Mouse (Mus musculus) forebrain, embryonic 15.5 days (tissue): ENCODE measurements at regions not wholly inside any gene's neighbourhood (a gene's known extent, or its start where the extent isn't known, plus 50 kb on each side); places are given as distances from the start of the nearest gene placed in this dataset.
"Not testable (repeated sequence)": the region's sequence is repeated elsewhere in the genome, so short reads cannot be mapped to it uniquely, and the experiment has no call there.

Experiments
- ATAC-seq: fragments of 200-750 bp; cut with Nextera tagmentation; replicated peaks from 2 replicates; pipeline ENCODE4 v1.8.0; 2017; ENCODE audit warnings: mild to moderate bottlenecking, moderate TSS enrichment, moderate library complexity
- H3K27ac ChIP-seq: fragments of 300-500 bp; sonication (generic); replicated peaks from 2 replicates; pipeline ENCODE4 v1.5.1; 2015; ENCODE audit warnings: mild to moderate bottlenecking, inconsistent platforms
- H3K27me3 ChIP-seq: fragments of 300-500 bp; sonication (generic); 2 replicates; pipeline ENCODE4 v1.6.1; 2015; ENCODE audit warnings: inconsistent platforms
- H3K36me3 ChIP-seq: fragments of 300-500 bp; sonication (generic); 2 replicates; pipeline ENCODE4 v1.6.1; 2015; ENCODE audit warnings: mild to moderate bottlenecking, inconsistent platforms
- H3K4me1 ChIP-seq: fragments of 300-500 bp; sonication (generic); 2 replicates; pipeline ENCODE4 v1.6.1; 2015; ENCODE audit warnings: inconsistent platforms
- H3K4me2 ChIP-seq: fragments of 300-500 bp; sonication (generic); replicated peaks from 2 replicates; pipeline ENCODE4 v1.6.1; 2015; ENCODE audit warnings: mild to moderate bottlenecking, inconsistent platforms
- H3K4me3 ChIP-seq: fragments of 300-500 bp; sonication (generic); 2 replicates; pipeline ENCODE4 v1.5.1; 2015; ENCODE audit warnings: mild to moderate bottlenecking, inconsistent platforms
- H3K9ac ChIP-seq: fragments of 300-500 bp; sonication (generic); replicated peaks from 2 replicates; pipeline ENCODE4 v1.6.1; 2015; ENCODE audit warnings: mild to moderate bottlenecking, inconsistent platforms
- H3K9me3 ChIP-seq: fragments of 300-500 bp; sonication (generic); 2 replicates; pipeline ENCODE4 v1.6.1; 2016; ENCODE audit warnings: inconsistent platforms
- WGBS: fragments of 180-500 bp; shearing (Covaris S2); methylation state at CpG from one replicate; pipeline ENCODE4 v1.1.7; 2015; ENCODE audit warnings: mixed read lengths; 5-methylcytosine and 5-hydroxymethylcytosine counted together

DNA sequence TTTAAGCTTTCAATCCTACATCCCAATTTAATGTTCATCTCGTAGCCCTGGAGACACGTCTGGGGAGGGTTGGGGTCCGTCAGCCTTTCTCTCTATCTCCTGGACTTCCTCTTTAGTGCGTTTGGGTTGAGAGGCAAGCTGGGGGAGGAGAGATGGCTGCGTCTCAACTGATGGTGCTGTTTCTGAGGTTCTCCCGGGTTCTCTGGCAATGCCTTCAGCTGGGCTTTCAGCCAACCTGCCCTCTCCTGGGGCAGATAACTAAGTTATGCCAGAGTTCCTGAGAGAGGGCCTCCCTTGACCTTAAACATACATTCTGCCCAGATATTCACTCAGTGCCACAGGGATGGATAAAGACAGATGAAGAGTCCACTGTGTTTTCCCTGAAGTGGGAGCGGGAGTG, 183.3 kb upstream of the Prok2 start:
- no peak overlapping the region for H3K9ac ChIP-seq
- H3K36me3 ChIP-seq, result no peaks in the 10 kb centered on the region
- no peak for ATAC-seq
- H3K27me3 ChIP-seq, result no peaks in the 10 kb centered on the region
- H3K9me3 ChIP-seq, result no peaks in the 10 kb centered on the region
- peaks cover 6% of the 10 kb centered on the region; the same call in 1 of the 2 replicates for H3K4me1 ChIP-seq
- 69% methylated on average over 7 of the region's 7 CpGs for WGBS
- no peak overlapping the region for H3K27ac ChIP-seq
- no peak overlapping the region for H3K4me2 ChIP-seq
- H3K4me3 ChIP-seq, result no peak overlapping the region

GRCm38 (mm10) chr6:99908066-99908465, 181.9 kb upstream of the Prok2 start:
- no peak overlapping the region for H3K4me3 ChIP-seq
- no peaks in the 10 kb centered on the region for H3K4me1 ChIP-seq
- no peak overlapping the region for H3K9ac ChIP-seq
- H3K9me3 ChIP-seq, result no peaks in the 10 kb centered on the region
- H3K27ac ChIP-seq, result no peak overlapping the region
- ATAC-seq, result no peak
- no peak overlapping the region for H3K4me2 ChIP-seq
- H3K27me3 ChIP-seq, result no peaks in the 10 kb centered on the region
- WGBS, result 95% methylated on average over 3 of the region's 3 CpGs
- H3K36me3 ChIP-seq, result no peaks in the 10 kb centered on the region

- Histone ChIP-seq H3K27me3 (no peaks in the 10 kb centered on the region), H3K27ac (no peak overlapping the region), H3K4me3 (no peak overlapping the region), H3K4me1 (no peaks in the 10 kb centered on the region), H3K36me3 (no peaks in the 10 kb centered on the region), H3K9ac (no peak overlapping the region), H3K4me2 (no peak overlapping the region), H3K9me3 (no peaks in the 10 kb centered on the region)
- 84% methylated on average over 5 of the region's 5 CpGs for WGBS
- ATAC-seq, result no peak
These were observed 179.0 kb upstream of the Prok2 start for GRCm38 (mm10) chr6:99905194-99905593.

DNA sequence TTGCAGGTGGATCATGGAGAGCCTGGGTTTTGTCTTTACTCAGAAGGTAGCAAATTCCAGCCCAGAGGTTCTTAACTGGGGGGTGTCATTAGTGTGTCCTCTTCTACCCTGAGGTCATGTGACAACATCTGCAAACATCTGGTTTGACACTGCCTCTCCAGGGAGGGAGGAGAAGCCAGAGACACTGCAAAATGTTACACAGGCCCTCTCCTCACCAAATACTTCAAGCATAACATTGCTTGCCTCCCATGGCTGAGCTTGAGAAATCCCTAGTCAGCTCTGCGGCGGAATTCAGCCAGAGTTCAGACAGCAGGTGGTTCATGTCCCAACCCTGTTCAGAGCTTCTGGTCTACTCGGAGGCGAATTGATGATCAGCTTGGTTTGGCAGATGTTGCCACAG, 178.4 kb upstream of the Prok2 start:
- WGBS, result 67% methylated on average over 4 of the region's 4 CpGs
- no peak for ATAC-seq
- H3K4me1 ChIP-seq, result no peaks in the 10 kb centered on the region

DNA sequence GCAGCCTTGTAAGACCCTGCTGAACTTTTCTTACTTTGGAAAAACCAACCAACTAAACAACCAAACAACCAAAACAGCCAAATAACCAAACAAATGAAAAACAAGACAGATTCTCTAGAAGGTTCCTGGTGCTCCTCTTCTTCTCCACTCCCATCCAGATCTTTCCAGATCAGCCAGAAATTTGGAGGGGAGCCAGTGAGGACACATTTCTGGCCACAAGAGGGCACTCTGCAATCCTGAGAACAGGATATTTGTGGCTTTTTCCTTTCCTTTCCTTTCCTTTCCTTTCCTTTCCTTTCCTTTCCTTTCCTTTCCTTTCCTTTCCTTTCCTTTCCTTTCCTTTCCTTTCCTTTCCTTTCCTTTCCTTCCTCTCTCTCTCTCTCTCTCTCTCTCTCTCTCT, 177.9 kb upstream of the Prok2 start:
- not testable (repeated sequence) for H3K9ac ChIP-seq, H3K27me3 ChIP-seq, H3K4me1 ChIP-seq

More for the DNA sequence above, 178.4 kb upstream of the Prok2 start:
- Histone ChIP-seq H3K9me3 (no peaks in the 10 kb centered on the region), H3K4me2 (no peak overlapping the region), H3K36me3 (no peaks in the 10 kb centered on the region), H3K27me3 (no peaks in the 10 kb centered on the region), H3K27ac (no peak overlapping the region), H3K9ac (no peak overlapping the region), H3K4me3 (no peak overlapping the region)

GRCm38 (mm10) chr6:99901564-99901963, 175.4 kb upstream of the Prok2 start:
- Histone ChIP-seq H3K27ac (no peak overlapping the region), H3K27me3 (no peaks in the 10 kb centered on the region), H3K4me3 (no peak overlapping the region), H3K9ac (no peak overlapping the region), H3K9me3 (no peaks in the 10 kb centered on the region), H3K4me1 (no peaks in the 10 kb centered on the region), H3K36me3 (no peaks in the 10 kb centered on the region), H3K4me2 (no peak overlapping the region)
- no peak for ATAC-seq
- WGBS, result 91% methylated on average over 3 of the region's 3 CpGs

More for the DNA sequence above, 177.9 kb upstream of the Prok2 start:
- not testable (repeated sequence) for H3K27ac ChIP-seq, H3K9me3 ChIP-seq, H3K36me3 ChIP-seq, ATAC-seq, H3K4me3 ChIP-seq, H3K4me2 ChIP-seq

DNA sequence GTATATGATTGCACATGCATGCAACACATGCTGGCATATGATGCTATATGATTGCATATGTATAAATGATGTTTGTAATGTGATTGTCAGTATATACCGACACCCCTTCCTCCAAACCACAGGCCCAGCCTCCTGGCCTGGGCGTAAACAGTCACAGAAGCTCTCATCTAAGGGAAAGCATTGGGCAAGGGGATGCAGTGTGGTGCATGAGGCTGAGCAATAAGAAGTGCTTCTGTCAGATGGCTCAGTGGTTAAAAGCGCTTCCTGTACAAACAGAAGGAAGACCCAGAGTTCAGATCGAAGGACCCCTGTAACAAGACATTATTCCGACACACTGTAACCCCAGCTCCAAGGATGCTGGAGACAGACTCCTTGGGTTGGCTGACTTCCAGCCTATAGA, 175.0 kb upstream of the Prok2 start:
- 82% methylated on average over 5 of the region's 5 CpGs for WGBS
- ATAC-seq, result no peak
- Histone ChIP-seq H3K4me3 (no peak overlapping the region), H3K27me3 (no peaks in the 10 kb centered on the region), H3K27ac (no peak overlapping the region), H3K9me3 (no peaks in the 10 kb centered on the region), H3K36me3 (no peaks in the 10 kb centered on the region), H3K4me2 (no peak overlapping the region), H3K4me1 (no peaks in the 10 kb centered on the region), H3K9ac (no peak overlapping the region)

- H3K9ac ChIP-seq, result no peak overlapping the region
- H3K27ac ChIP-seq, result no peak overlapping the region
- no peaks in the 10 kb centered on the region for H3K9me3 ChIP-seq
- no peaks in the 10 kb centered on the region for H3K36me3 ChIP-seq
- no peak overlapping the region for H3K4me3 ChIP-seq
- H3K27me3 ChIP-seq, result no peaks in the 10 kb centered on the region
- 65% methylated on average over 14 of the region's 14 CpGs for WGBS
- H3K4me1 ChIP-seq, result no peaks in the 10 kb centered on the region
- no peak overlapping the region for H3K4me2 ChIP-seq
- ATAC-seq, result no peak
These were observed 173.5 kb upstream of the Prok2 start for GRCm38 (mm10) chr6:99899704-99900103.

DNA sequence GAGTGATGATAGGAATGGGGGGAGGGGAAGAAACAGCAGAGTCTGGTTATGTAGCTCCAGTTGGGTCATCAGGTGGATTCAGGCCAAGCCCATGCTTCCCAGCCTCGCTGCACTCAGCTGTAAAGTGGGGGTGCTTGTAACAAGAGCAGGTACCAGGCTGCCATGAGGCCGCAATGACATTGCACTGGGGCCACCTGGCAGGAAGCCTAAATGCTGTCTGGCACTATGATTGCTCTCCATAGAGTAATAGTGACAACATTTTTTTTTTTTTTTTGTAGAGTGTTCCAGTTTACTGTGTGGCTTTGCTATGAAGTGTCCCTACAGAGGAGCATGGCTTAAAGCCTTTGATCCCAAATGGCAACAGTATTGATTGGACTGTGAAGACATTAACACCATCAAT, 171.9 kb upstream of the Prok2 start:
- H3K27me3 ChIP-seq, result no peaks in the 10 kb centered on the region
- H3K4me1 ChIP-seq, result no peaks in the 10 kb centered on the region
- WGBS, result 78% methylated on average over 2 of the region's 2 CpGs

DNA sequence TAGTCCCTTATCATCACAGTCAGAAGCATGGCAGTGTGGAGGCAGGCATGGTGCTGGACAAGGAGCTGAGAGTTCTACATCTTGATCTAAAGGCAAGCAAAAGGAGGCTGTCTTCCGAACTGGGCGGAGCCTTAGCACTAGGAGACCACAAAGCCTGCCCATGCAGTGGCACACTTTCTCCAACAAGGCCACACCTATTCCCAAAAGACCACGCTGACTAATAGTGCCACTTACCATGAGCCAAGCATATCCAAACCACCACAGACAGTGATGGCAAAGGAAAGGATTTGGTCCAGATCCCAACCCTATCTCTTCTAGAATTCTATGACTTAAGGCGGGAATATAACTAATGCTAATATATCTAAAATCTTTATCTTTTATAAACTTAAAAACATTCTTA, 169.4 kb upstream of the Prok2 start:
- no peak overlapping the region for H3K4me2 ChIP-seq
- WGBS, result 89% methylated on average over 4 of the region's 4 CpGs
- no peak overlapping the region for H3K4me3 ChIP-seq
- H3K9ac ChIP-seq, result no peak overlapping the region
- ATAC-seq, result no peak
- no peaks in the 10 kb centered on the region for H3K9me3 ChIP-seq
- H3K27me3 ChIP-seq, result no peaks in the 10 kb centered on the region
- no peaks in the 10 kb centered on the region for H3K4me1 ChIP-seq
- no peak overlapping the region for H3K27ac ChIP-seq
- H3K36me3 ChIP-seq, result no peaks in the 10 kb centered on the region

More for the DNA sequence above, 171.9 kb upstream of the Prok2 start:
- no peaks in the 10 kb centered on the region for H3K36me3 ChIP-seq
- no peak overlapping the region for H3K4me2 ChIP-seq
- H3K9me3 ChIP-seq, result no peaks in the 10 kb centered on the region
- H3K9ac ChIP-seq, result no peak overlapping the region
- ATAC-seq, result no peak
- no peak overlapping the region for H3K27ac ChIP-seq
- no peak overlapping the region for H3K4me3 ChIP-seq

DNA sequence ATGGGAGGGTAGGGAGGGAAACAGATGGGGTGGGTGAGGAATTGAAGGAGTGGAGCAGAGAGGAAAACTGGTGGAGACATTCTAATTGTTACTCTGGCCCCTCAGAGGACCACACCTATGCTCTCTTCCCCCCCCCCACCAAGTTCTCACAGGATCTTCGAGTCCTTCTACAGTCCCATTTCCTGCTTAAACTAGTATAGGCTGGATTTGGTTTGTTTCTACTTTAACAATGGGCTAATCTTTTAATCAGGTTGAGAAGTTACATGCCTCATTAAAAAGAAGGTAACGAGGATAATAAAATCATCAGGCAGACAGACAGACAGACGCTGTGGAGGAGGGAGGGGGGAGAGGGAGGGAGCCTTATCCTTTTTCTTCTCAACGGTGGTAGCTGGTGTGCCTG, 167.7 kb upstream of the Prok2 start:
- Histone ChIP-seq H3K4me3 (no peak overlapping the region), H3K4me1 (peaks cover 4% of the 10 kb centered on the region), H3K27ac (no peak overlapping the region), H3K36me3 (no peaks in the 10 kb centered on the region), H3K9ac (no peak overlapping the region), H3K4me2 (no peak overlapping the region), H3K9me3 (no peaks in the 10 kb centered on the region), H3K27me3 (no peaks in the 10 kb centered on the region)
- 23% methylated on average over 4 of the region's 4 CpGs for WGBS
- no peak for ATAC-seq

DNA sequence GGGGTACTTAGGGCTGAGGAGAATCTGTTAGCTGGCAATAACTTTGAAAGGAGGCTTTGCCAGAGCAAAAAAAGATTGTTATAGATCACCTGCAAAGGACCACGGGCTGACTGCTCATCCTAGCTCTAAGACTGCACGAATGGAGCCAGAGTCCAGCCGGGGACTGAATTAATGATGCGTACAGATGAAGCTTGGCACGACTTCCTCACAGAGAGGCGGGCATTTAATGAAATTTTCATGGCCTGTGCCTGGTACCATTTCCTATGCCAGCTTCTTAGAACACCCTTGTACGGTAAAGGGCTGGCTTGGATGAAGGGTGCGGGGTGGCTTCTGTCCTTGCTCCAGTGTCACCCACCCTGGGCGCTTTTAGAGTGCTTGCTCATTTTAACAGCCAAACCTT, 166.0 kb upstream of the Prok2 start:
- Histone ChIP-seq H3K36me3 (no peaks in the 10 kb centered on the region), H3K27ac (no peak overlapping the region), H3K9me3 (no peaks in the 10 kb centered on the region), H3K9ac (no peak overlapping the region), H3K27me3 (no peaks in the 10 kb centered on the region), H3K4me2 (no peak overlapping the region), H3K4me3 (no peak overlapping the region), H3K4me1 (peaks cover 8% of the 10 kb centered on the region)
- WGBS, result 80% methylated on average over 9 of the region's 9 CpGs
- ATAC-seq, result no peak

DNA sequence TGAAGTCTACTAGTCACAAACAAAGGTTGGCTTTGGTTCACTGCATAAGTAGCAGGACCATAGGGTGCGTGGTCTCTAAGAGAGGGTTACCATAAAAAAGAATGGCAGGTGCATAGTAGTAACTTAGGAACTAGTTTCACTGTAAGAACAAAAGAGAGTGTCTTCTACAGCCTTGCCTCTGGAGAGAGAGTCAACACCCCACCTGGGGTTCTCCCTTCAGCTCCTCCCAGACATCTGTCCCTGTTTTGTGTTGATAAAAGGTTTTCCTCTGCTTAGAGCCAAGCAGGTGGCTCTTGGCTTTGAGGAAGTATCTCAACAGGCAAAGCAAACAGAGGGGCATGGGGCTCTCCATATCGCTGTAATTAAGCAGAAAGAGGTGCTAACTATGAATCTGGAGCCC, 165.6 kb upstream of the Prok2 start:
- Histone ChIP-seq H3K4me3 (no peak overlapping the region), H3K4me2 (no peak overlapping the region), H3K9me3 (no peaks in the 10 kb centered on the region), H3K36me3 (no peaks in the 10 kb centered on the region), H3K9ac (no peak overlapping the region), H3K27ac (no peak overlapping the region), H3K4me1 (peaks cover 8% of the 10 kb centered on the region), H3K27me3 (no peaks in the 10 kb centered on the region)
- 59% methylated on average over 2 of the region's 2 CpGs for WGBS
- ATAC-seq, result no peak
